Mouse (Mus musculus): Measurements from ENCODE around the gene 4930568D16Rik. TPM values are rescaled to one million over a fixed set of nuclear protein-coding genes. Genes with fewer than 3 reads are reported as not detected.

Gene 4930568D16Rik
- not detected in 2 replicates for polyA plus RNA-seq (2012; rRNA removed)

GRCm38 (mm10) chr2:35367629-35368028, at the start of gene 4930568D16Rik:
Gene 4930568D16Rik, minus strand, starts transcription at chr2:35367729.

GRCm38 (mm10) chr2:35397096-35397495, 29.6 kb upstream of the 4930568D16Rik start, which contains the start of gene 4930402F06Rik:
Gene 4930402F06Rik, minus strand, starts transcription at chr2:35397175.

GRCm38 (mm10) chr2:35336388-35337280, 30.9 kb downstream of the 4930568D16Rik start, which contains the start of gene Stom:
Gene Stom, minus strand, starts transcription at chr2:35336976.

Other genes starting within 250 kb of the 4930568D16Rik start
- gene Rab14, start 166.6 kb downstream of the 4930568D16Rik start, polyA plus RNA-seq (2012; rRNA removed), result 124 and 595 TPM in 2 replicates
- gene Gsn, start 111.3 kb downstream of the 4930568D16Rik start, polyA plus RNA-seq (2012; rRNA removed), result 866 and 937 TPM in 2 replicates
- gene Stom, start 30.8 kb downstream of the 4930568D16Rik start, polyA plus RNA-seq (2012; rRNA removed), result 34.2 and 43.5 TPM in 2 replicates
- not detected in 2 replicates for gene 4930402F06Rik, start 29.4 kb upstream of the 4930568D16Rik start, polyA plus RNA-seq (2012; rRNA removed)
- 3.0 and 3.8 TPM in 2 replicates for gene Ggta1, start 95.5 kb upstream of the 4930568D16Rik start, polyA plus RNA-seq (2012; rRNA removed)
- gene Dab2ip, start 190.5 kb upstream of the 4930568D16Rik start, polyA plus RNA-seq (2012; rRNA removed), result 207 and 212 TPM in 2 replicates

All from colon, adult 2 months (tissue).